Mouse (Mus musculus) thymus, adult 2 months (tissue): ENCODE data around the gene Hs3st6.

Experiments
- CTCF ChIP-seq: fragments of 200-500 bp; IDR thresholded peaks from 2 replicates; pipeline ENCODE4 v1.5.1; 2012; ENCODE audit warnings: mild to moderate bottlenecking, control low read depth, low read length, moderate library complexity, borderline replicate concordance; ENCODE audit not compliant: control insufficient read depth, poor library complexity, insufficient read depth; ENCODE audit errors: extremely low read depth
- POLR2A ChIP-seq: fragments of 200-500 bp; IDR thresholded peaks from 2 replicates; pipeline ENCODE4 v1.6.1; 2012; ENCODE audit warnings: mild to moderate bottlenecking, low read length, control low read depth, moderate library complexity; ENCODE audit not compliant: control insufficient read depth, poor library complexity, insufficient read depth; ENCODE audit errors: extremely low read depth

DNA sequence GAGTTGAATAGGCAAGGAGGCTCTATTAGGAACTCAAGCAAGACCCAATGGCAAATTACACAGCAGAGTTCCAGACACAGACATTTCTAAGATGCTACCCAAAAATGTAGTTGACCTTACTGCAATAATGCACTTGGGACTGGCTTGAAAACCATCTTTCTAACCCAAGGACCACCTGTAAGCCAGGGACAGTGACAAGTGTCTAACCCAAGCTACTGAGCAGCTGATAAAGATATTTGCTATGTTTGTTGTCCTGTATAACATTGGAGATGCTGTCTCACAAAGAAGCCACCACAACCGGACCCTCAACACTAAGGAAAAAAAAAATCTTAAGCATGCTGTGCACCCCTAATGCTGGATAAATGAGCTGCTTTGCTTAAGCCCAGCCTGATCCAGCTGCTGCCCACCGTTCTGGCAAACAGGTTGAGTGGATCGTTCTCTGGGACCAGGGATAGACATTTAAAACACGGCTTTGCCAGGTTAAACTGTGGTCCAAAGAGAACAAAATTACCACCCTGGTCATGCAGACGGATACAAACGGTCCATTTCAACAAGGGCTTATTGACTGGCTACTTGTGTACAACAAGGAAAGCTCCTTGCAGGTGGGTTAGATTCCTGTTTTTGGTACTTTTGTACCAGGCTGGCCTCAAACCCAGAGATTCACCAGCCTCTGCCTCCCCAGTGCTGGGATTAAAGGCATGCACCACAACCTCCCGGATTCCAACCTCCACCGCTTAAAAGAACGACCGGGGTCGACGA, 29.5 kb upstream of the Hs3st6 start:
- no peak for TF ChIP-seq POLR2A
- no peak for TF ChIP-seq CTCF
